Mouse (Mus musculus): Measurements from ENCODE around the gene Mdk. TPM values are rescaled to one million over a fixed set of nuclear protein-coding genes. Genes with fewer than 3 reads are reported as not detected.

Mdk gene
- polyA plus RNA-seq, 1 experiment from 2014 or later, result 889 TPM

DNA sequence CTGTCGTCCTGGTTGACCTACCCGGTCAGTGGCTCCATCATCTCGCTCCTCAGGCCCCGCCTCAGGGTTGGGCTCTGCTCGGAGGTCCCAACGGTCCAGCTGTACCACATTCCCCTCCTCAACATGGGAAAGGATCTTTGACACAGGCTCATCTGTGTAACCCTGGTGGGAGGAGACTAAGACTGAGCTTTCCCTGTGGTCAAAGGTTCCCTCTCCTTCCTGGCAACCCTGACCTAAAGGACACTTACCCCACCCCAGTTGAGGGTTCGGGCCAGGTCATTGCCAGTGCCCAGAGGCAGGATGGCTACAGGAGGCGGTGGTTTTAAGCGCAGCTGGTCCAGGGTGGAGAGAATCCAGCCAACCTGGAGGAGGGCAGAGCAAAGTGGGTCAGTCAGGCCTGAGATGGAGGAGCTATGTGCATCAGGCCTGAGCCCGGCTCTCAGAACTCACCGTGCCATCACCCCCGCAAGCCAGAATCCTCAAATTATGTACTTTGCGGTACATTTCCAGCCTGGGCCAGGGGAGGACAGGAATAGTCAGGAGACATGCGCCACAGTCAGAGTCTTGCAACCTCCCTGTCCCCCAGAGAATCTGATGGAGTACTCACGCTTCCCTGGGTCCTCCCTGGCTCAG, 7.3 kb upstream of the Mdk start:
- no peak for ATAC-seq (ENCODE audit: low FRiP score)
- H3K27me3 ChIP-seq, result no peaks in the 10 kb centered on the region
- peaks cover 53% of the 10 kb centered on the region for H3K36me3 ChIP-seq (replicated peaks)
- 86% methylated on average over 15 of the region's 15 CpGs for WGBS
- no peak overlapping the region for H3K9ac ChIP-seq
- H3K27ac ChIP-seq, result no peak overlapping the region
- H3K4me2 ChIP-seq, result no peak overlapping the region
- H3K4me3 ChIP-seq (replicated peaks), result no peak overlapping the region
- peaks cover 7% of the 10 kb centered on the region; the same call in 1 of the 2 replicates for H3K4me1 ChIP-seq
- no peaks in the 10 kb centered on the region for H3K9me3 ChIP-seq

DNA sequence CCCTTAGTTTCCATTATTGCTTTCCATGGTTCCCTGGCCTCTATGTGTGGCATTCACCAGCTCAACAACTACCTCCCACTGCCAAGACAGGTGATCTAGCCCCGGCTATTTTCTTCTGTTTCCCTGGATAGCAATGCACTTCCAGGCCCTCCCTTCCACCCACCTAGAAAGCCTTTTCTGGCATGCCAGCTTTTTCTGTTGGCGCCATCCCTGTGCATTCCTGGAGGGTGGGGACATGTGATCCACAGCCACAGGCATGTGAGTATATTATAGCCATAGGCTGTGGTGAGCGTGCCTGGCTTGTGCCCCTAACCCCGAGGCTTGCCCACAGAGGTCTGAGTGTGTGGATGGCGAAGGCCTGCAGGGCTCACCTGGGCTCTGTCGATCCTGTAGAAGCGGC, 4.1 kb upstream of the Mdk start:
- H3K9me3 ChIP-seq, result no peaks in the 10 kb centered on the region
- 93% methylated on average over 7 of the region's 7 CpGs for WGBS
- peaks cover 30% of the 10 kb centered on the region for H3K4me1 ChIP-seq
- no peak overlapping the region for H3K4me3 ChIP-seq (replicated peaks)
- H3K36me3 ChIP-seq (replicated peaks), result peaks cover 59% of the 10 kb centered on the region
- no peaks in the 10 kb centered on the region for H3K27me3 ChIP-seq
- ATAC-seq (ENCODE audit: low FRiP score), result no peak
- no peak overlapping the region for H3K9ac ChIP-seq
- H3K4me2 ChIP-seq, result no peak overlapping the region
- H3K27ac ChIP-seq, result no peak overlapping the region

DNA sequence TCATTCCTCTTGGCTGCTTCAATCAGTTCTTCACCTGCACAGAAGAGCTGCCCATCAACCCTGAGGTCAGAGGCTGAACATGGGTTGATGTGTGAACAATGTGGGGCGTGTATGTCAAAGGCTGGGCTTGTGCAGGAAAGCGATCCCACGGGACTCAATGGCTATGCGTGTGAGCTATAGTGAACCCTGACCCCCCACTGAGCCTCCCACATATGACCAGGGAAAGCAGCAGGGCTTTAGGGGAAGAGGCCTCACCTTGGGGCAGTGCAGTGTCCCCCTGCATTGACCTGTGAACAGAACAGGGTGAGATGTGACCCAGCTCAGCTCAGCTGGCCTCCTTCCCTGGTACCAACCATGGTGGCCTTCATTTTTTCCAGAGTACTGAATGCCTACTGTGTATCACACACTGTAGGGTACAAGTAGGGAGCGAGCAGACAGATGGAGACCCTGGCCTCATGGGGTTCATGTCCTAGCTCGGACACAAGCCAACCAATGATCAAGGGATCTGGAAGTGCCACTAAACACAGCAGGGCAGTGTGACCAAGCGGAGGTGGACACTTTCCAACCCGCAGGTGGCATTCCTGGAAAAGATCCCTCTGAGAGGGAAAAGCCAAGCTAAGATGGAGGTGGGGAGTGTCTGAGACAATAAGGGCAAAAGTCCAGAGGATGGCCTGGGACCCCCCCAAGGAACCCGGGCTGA, 2.9 kb upstream of the Mdk start:
- Histone ChIP-seq H3K9ac (no peak overlapping the region), H3K27ac (no peak overlapping the region), H3K9me3 (no peaks in the 10 kb centered on the region), H3K36me3 (replicated peaks) (peaks cover 58% of the 10 kb centered on the region), H3K4me3 (replicated peaks) (no peak overlapping the region), H3K27me3 (no peaks in the 10 kb centered on the region), H3K4me2 (no peak overlapping the region), H3K4me1 (peaks cover 40% of the 10 kb centered on the region)
- WGBS, result 89% methylated on average over 9 of the region's 9 CpGs
- no peak for ATAC-seq (ENCODE audit: low FRiP score)

DNA sequence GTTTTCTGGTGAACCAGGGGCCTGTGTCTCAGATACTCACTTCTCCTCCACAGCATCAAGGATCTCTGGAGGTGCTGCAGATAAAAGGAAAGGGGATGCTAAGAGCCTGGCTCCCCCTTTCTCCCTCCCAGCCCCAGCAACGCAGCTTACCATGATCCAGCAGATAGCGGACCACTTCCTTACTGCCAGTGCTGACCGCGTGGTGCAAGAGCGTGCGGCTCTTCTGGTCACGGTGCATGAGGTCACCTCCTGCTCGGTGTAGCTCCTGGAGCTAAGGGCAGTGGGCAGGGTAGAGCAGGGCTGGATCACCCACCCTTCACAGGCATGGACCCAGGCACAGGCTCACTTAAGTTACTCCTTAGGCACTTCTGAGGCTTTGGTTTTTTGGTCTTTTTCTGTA, 1.9 kb upstream of the Mdk start:
- Histone ChIP-seq H3K4me3 (replicated peaks) (no peak overlapping the region), H3K27me3 (0 out of 2 replicates have a peak, but pooled peaks cover under 1% of the 10 kb centered on the region), H3K36me3 (replicated peaks) (peaks cover 51% of the 10 kb centered on the region), H3K4me1 (peaks cover 49% of the 10 kb centered on the region), H3K9me3 (no peaks in the 10 kb centered on the region), H3K27ac (0 out of 2 replicates have a peak overlapping the region, but pooled peaks have one; percentile 94), H3K9ac (no peak overlapping the region), H3K4me2 (no peak overlapping the region)
- ATAC-seq (ENCODE audit: low FRiP score), result no peak
- 69% methylated on average over 8 of the region's 8 CpGs for WGBS

DNA sequence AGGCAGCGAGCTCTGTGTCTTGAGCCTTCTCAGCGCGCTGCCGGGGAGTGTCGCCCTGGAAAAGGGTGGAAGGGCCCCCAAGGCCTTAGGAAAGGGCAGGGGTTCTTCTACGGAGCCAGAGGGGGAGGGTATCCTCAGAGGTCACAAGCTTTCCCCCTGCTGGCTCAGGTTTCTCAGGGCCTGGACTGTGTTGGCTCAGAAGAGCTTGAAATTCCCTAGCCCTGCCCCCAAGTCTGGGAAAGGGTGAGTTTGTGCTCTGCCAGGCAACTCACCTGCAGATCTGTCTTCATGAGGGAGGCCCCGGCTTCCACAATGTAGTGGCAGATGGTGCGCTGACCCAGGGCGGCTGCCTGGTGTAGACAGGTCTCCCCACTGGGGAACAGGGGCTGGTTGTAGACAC, 1.4 kb upstream of the Mdk start:
- H3K4me1 ChIP-seq, result peaks cover 50% of the 10 kb centered on the region
- peak overlapping the region; percentile 94 for H3K27ac ChIP-seq
- H3K27me3 ChIP-seq, result 0 out of 2 replicates have a peak, but pooled peaks cover 4% of the 10 kb centered on the region
- 30% methylated on average over 9 of the region's 9 CpGs for WGBS
- peak overlapping the region; percentile 36; the same call in 1 of the 2 replicates for H3K9ac ChIP-seq
- ATAC-seq (ENCODE audit: low FRiP score), result no peak
- no peak overlapping the region for H3K4me3 ChIP-seq (replicated peaks)
- H3K36me3 ChIP-seq (replicated peaks), result peaks cover 51% of the 10 kb centered on the region
- H3K4me2 ChIP-seq, result no peak overlapping the region
- no peaks in the 10 kb centered on the region for H3K9me3 ChIP-seq

DNA sequence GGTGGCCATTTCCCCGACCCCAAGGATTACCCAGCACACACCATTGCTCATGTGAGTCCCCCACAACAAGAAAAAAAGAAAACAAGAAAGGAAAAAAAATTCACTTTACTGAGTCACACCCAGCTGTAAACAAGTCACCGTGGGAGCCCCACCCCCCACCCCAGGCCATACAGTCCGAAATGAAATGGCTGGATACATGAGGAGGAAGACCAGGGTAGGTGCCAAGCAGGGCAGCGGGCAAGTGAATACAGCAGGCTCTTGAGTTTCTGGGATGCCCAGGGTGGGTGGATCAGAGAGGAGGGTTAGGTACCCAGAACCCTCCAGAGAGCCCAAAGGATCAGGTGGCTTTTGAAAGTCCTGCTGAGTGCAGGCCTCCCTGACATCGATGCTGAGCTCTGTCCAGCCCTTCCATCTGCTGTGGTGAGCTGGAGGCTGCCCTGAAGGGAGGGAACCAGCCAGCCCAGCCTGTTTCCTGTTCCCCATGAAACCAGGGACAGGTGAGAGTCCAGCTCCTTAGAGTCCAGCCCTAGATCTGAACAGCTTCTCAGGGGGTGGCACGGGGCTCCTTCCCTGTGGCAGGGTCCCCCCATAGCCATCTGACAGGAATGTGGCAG, 747 bp upstream of the Mdk start:
- Histone ChIP-seq H3K4me2 (peak overlapping the region; percentile 82), H3K27me3 (0 out of 2 replicates have a peak, but pooled peaks cover 7% of the 10 kb centered on the region), H3K36me3 (replicated peaks) (peaks cover 46% of the 10 kb centered on the region), H3K27ac (peak overlapping the region; percentile 94), H3K4me3 (replicated peaks) (peak overlapping the region; percentile 77; the same call in 1 of the 2 replicates), H3K9me3 (no peaks in the 10 kb centered on the region), H3K9ac (0 out of 2 replicates have a peak overlapping the region, but pooled peaks have one; percentile 95), H3K4me1 (peaks cover 56% of the 10 kb centered on the region)
- 9% methylated on average over 6 of the region's 6 CpGs for WGBS
- ATAC-seq (ENCODE audit: low FRiP score), result no peak

DNA sequence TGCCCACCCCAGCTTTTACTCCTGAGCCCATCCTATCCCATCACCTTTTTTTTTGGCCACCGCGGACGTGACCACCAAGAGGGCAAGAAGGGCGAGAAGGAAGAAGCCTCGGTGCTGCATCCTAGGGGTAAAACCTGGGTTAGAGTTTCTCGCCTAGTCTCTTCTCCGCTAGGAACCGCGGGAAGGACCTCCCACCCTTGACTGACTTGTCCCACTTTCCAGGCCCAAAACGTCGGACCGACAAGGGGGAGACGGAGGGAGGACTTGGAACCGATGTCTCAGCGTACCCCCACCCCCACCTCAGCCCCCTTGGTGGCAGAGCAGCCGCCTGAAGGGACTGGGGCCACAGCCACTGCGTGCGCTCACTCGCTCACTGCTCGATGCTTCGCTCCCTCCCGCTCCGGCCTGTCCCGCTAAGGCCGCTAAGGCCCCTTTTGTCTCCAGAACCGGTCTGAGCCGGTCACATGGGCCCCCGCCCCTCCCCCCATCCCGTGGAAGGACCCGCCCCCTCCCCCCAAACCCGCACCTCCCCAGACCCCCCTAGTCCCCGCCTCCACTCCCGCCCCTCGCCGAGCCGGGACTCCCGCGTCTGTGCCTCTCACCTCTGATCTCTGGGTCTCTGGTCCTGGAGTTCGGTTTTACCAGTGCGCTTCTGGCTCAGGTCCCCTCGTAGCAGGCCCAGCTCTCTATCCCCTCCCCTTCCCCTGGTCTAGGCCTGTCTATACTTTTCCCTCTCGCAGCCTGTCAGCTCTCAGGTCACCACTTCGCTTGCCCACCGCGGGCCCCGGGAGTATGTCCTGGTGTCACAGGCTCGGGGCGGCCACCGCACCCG, 553 bp downstream of the Mdk start:
- peaks cover 53% of the 10 kb centered on the region for H3K4me1 ChIP-seq
- peak overlapping the region; percentile 94 for H3K27ac ChIP-seq
- peaks cover 34% of the 10 kb centered on the region for H3K36me3 ChIP-seq (replicated peaks)

DNA sequence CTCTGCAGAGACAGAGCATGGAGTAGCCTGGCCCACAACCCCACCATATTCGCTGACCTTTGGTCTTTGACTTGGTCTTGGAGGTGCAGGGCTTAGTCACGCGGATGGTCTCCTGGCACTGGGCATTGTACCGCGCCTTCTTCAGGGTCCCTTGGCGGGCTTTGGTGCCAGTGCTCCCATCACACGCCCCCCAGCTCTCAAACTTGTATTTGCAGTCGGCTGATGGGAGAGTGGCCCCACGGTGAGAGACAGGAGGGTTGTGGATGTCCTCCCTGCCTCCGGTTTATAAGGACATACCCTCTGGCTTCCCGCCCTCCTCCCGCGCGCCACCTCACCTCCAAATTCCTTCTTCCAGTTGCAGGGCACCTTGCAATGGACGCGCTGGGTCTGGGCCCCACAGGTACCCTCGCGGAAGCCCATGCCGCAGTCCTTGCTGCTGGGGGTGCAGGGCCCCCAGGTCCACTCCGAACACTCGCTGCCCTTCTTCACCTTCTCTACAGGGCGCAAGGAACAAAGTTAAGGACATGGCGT, 1.3 kb downstream of the Mdk start:
- Histone ChIP-seq H3K4me3 (replicated peaks) (peak overlapping the region; percentile 77), H3K9me3 (no peaks in the 10 kb centered on the region), H3K36me3 (replicated peaks) (peaks cover 28% of the 10 kb centered on the region), H3K9ac (peak overlapping the region; percentile 95), H3K27ac (peak overlapping the region; percentile 94), H3K4me1 (peaks cover 53% of the 10 kb centered on the region), H3K4me2 (peak overlapping the region; percentile 82), H3K27me3 (peaks cover 15% of the 10 kb centered on the region; the same call in 1 of the 2 replicates)
- 0 out of 2 replicates have a peak, but pooled peaks have one; percentile 1 for ATAC-seq (ENCODE audit: low FRiP score)
- whole genome bisulfite sequencing, result 0% methylated on average over 23 of the region's 23 CpGs

More for the DNA sequence above, 553 bp downstream of the Mdk start:
- ATAC-seq (ENCODE audit: low FRiP score), result peak; percentile 81
- Histone ChIP-seq H3K9ac (peak overlapping the region; percentile 95), H3K9me3 (no peaks in the 10 kb centered on the region), H3K27me3 (peaks cover 11% of the 10 kb centered on the region; the same call in 1 of the 2 replicates), H3K4me2 (peak overlapping the region; percentile 82), H3K4me3 (replicated peaks) (peak overlapping the region; percentile 77)
- under 1% methylated on average over 50 of the region's 50 CpGs for WGBS

DNA sequence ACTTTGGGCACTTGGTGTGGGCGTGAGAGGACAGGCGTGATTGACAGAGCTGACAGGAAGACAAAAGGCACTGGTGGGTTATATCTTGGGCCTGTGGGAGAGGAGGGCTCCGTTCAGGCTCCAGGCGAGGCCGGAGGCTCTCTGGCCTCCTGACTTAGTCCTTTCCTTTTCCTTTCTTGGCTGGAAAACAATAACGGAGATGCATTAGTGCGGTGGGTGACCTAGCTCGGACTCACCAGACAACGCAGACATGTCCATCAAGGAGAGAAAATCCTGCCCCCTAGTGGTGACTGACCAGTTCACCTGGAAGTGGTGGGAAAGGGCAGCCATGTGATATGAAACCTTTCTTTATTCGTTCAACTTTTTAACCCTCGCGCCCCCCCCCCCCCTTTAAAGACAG, 2.2 kb downstream of the Mdk start:
- 0 out of 2 replicates have a peak overlapping the region, but pooled peaks have one; percentile 19 for H3K27ac ChIP-seq
- H3K9ac ChIP-seq, result peak overlapping the region; percentile 95
- peak overlapping the region; percentile 77 for H3K4me3 ChIP-seq (replicated peaks)
- H3K9me3 ChIP-seq, result no peaks in the 10 kb centered on the region
- peaks cover 53% of the 10 kb centered on the region for H3K4me1 ChIP-seq
- WGBS, result 3% methylated on average over 12 of the region's 12 CpGs
- 0 out of 2 replicates have a peak, but pooled peaks have one; percentile 10 for ATAC-seq (ENCODE audit: low FRiP score)
- peaks cover 24% of the 10 kb centered on the region for H3K27me3 ChIP-seq
- H3K4me2 ChIP-seq, result peak overlapping the region; percentile 82
- peaks cover 20% of the 10 kb centered on the region for H3K36me3 ChIP-seq (replicated peaks)

DNA sequence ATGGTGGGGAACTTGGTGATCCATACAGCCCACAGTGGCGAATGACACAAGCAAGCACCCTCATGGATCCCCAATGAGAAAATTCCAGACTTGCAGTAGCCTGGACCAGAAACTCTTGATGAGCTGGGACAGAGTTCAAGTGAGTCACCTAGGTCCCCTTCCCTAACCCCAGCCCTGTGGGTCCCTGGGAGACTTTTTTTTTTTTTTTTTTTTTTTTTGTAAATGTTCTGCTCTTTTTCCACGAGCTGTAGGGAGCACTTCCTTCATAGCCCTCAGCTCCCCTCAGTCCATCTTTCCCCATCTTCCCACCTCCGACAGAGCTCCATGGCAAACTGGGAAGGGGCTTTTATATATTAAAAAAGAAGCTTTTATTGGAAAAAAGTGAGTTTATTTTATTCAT, 2.6 kb downstream of the Mdk start:
- Histone ChIP-seq H3K9ac (peak overlapping the region; percentile 95; the same call in 1 of the 2 replicates), H3K36me3 (replicated peaks) (peaks cover 15% of the 10 kb centered on the region; the same call in 1 of the 2 replicates), H3K4me2 (peak overlapping the region; percentile 82), H3K27me3 (peaks cover 29% of the 10 kb centered on the region), H3K4me1 (peaks cover 53% of the 10 kb centered on the region), H3K27ac (0 out of 2 replicates have a peak overlapping the region, but pooled peaks have one; percentile 19), H3K4me3 (replicated peaks) (peak overlapping the region; percentile 77), H3K9me3 (no peaks in the 10 kb centered on the region)
- no peak for ATAC-seq (ENCODE audit: low FRiP score)
- WGBS, result 49% methylated on average over 3 of the region's 3 CpGs
